Mouse (Mus musculus) E14TG2a.4 (cell line): ENCODE results near the gene Foxo1.

Experiments used
- H3K27me3 ChIP-seq: 2 replicates; pipeline ENCODE4 v1.6.1; 2014; ENCODE audit warnings: low read length, control low read depth; ENCODE audit not compliant: insufficient read depth
- H3K36me3 ChIP-seq: 2 replicates; pipeline ENCODE4 v1.6.1; 2014; ENCODE audit warnings: low read length, control low read depth; ENCODE audit not compliant: insufficient read depth
- H3K4me1 ChIP-seq: replicated peaks from 2 replicates; pipeline ENCODE4 v1.6.1; 2014; ENCODE audit warnings: low read depth, low read length, control low read depth
- H3K4me3 ChIP-seq: replicated peaks from 2 replicates; pipeline ENCODE4 v1.5.1; 2014; ENCODE audit warnings: mild to moderate bottlenecking, low read length
- H3K9me3 ChIP-seq: 2 replicates; pipeline ENCODE4 v1.6.1; 2014; ENCODE audit warnings: low read length, control low read depth
- CTCF ChIP-seq: conservative IDR thresholded peaks from 2 replicates; pipeline ENCODE4 v1.5.1; 2014; ENCODE audit warnings: low read length
- NANOG ChIP-seq: IDR thresholded peaks from 2 replicates; pipeline ENCODE4 v1.6.1; 2014; ENCODE audit warnings: borderline replicate concordance, low read length, mixed read lengths
- POU5F1 ChIP-seq: IDR thresholded peaks from 2 replicates; pipeline ENCODE4 v1.6.1; 2014; ENCODE audit warnings: low read length, borderline replicate concordance

Gene Foxo1

DNA sequence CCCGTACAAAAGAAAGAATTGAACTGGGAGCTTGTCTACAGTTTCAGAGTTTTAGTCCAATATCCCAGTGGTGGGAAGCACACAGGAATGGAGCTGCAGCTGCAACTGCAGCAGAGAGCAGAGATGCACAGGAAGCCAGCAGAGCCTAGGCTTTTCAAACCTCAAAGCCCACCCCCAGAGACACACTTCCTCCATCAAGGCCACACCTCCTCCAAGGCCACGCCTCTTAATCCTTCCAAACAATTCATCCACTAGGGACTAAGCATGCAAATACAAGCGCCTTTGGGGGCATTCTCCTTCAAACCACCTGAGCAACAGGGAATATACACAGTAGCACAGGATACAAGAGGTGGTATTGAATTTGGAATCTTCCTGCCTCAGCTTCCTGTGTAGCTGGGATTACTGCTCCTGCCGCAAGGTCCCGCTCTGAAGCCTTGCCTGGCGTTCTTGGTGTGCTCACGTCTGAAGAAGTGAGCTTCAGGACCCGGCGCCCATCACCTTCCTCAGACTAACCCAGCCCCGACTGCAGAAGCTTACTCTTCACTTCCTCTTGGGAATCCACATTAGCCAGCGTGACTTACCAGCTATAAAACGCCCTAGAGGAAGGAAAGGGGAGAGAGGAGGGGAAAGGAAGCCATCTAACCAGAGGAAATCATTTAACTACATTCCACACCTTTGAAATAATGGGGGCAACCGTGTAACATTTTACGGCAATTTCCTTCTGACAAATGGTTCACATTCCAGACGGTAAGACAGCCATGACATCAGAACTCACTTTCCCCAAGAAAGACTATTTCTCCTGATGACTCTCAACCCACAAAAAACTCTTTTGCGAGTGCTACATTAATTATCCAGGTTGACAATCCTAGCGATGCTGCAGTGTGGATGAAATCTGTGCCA is 122.9 kb downstream of the Foxo1 start:
- peak overlapping the region; percentile 73 for H3K4me3 ChIP-seq
- no peaks in the 10 kb centered on the region for H3K27me3 ChIP-seq
- H3K4me1 ChIP-seq, result peaks cover 61% of the 10 kb centered on the region
- H3K9me3 ChIP-seq, result no peaks in the 10 kb centered on the region
- TF ChIP-seq POU5F1 (no peak), NANOG (no peak), CTCF (no peak)
- H3K36me3 ChIP-seq, result no peaks in the 10 kb centered on the region

DNA sequence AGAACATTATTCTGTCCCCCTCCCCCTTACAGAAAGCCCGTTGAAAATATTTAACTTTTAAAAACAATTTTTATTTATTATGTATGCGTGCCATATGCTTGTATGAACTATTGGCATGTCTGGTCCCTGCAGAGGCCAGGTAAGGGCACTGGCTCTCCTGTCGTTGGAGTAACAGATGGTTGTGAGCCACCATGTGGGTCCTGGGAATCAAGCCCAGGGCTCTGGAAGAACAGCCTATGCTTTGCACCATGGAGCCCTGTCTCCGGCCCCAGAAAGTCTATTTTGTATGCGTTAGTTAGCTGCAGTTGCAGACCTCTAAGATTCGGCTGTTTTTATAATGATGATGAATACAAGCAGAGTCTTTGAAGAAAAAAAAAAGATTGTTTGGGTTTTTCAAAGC is 123.8 kb downstream of the Foxo1 start:
- Histone ChIP-seq H3K36me3 (no peaks in the 10 kb centered on the region), H3K4me1 (peaks cover 62% of the 10 kb centered on the region), H3K9me3 (no peaks in the 10 kb centered on the region), H3K27me3 (no peaks in the 10 kb centered on the region), H3K4me3 (no peak overlapping the region; the same call in 1 of the 2 replicates)
- TF ChIP-seq POU5F1 (no peak), CTCF (no peak), NANOG (no peak)

DNA sequence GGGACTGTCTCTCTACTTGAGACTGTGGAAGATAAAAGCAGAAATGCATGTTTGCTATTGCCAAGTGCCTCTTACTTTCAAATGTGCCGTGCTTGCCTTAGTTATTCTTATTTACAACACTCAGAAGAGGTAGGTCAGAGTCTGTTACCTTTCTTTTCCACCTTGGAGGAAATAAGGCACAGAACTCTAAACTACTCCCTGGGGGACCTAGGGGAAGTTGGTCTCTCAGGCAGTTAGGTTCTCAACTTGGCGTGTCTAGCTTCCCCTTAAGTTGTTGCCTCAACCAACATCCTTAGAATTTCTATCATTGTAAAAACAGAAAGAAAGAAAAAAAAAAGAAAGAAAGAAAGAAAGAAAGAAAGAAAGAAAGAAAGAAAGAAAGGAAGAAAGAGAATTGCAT is 124.4 kb downstream of the Foxo1 start:
- no peak for TF ChIP-seq POU5F1
- no peaks in the 10 kb centered on the region for H3K27me3 ChIP-seq
- no peak overlapping the region for H3K4me3 ChIP-seq
- no peaks in the 10 kb centered on the region for H3K36me3 ChIP-seq
- H3K4me1 ChIP-seq, result peaks cover 62% of the 10 kb centered on the region
- no peaks in the 10 kb centered on the region for H3K9me3 ChIP-seq

GRCm38 (mm10) chr3:52393171-52393570 is 125.0 kb downstream of the Foxo1 start:
- peaks cover 66% of the 10 kb centered on the region for H3K4me1 ChIP-seq
- H3K4me3 ChIP-seq, result no peak overlapping the region
- no peak for TF ChIP-seq POU5F1
- no peak for TF ChIP-seq CTCF
- no peak for TF ChIP-seq NANOG
- H3K9me3 ChIP-seq, result no peaks in the 10 kb centered on the region
- H3K36me3 ChIP-seq, result no peaks in the 10 kb centered on the region
- H3K27me3 ChIP-seq, result no peaks in the 10 kb centered on the region

DNA sequence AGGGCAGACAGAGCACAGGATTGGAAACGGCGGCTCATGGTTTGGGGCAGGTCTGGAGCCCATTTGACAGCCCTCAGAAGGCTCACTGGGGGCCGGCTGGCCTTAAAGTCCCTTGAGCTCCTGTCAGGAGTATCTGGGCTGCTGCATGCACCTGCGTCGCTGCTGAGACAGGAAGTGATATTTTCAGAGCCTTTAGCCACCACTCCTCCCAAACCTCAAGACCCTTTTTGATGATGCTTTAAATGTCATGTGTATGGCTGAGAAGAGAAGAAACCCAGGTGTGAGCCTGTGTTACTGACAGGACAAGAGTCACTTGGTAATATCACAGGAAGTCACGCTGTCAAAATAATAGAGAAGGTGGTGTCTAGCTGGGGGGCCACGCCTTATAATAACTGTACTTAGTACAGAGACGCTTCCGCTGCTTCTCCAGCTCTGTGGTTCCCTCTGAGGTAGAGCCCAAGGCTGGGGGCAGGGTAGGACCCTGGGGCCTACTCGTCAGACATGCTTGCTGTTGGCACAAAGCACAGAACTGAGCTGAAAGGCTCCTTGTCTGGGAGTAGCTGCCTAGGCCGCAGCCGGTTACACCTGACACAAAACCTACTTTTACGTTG is 128.1 kb downstream of the Foxo1 start:
- Histone ChIP-seq H3K4me3 (no peak overlapping the region), H3K27me3 (no peaks in the 10 kb centered on the region), H3K36me3 (no peaks in the 10 kb centered on the region), H3K4me1 (peaks cover 78% of the 10 kb centered on the region), H3K9me3 (no peaks in the 10 kb centered on the region)
- no peak for TF ChIP-seq POU5F1
- TF ChIP-seq CTCF, result no peak
- TF ChIP-seq NANOG, result no peak

- Histone ChIP-seq H3K9me3 (no peaks in the 10 kb centered on the region), H3K4me3 (no peak overlapping the region; the same call in 1 of the 2 replicates), H3K27me3 (no peaks in the 10 kb centered on the region), H3K4me1 (peaks cover 78% of the 10 kb centered on the region), H3K36me3 (no peaks in the 10 kb centered on the region)
- TF ChIP-seq POU5F1 (no peak), CTCF (no peak)
Observed at GRCm38 (mm10) chr3:52396951-52397615, 128.9 kb downstream of the Foxo1 start.

- peaks cover 83% of the 10 kb centered on the region for H3K4me1 ChIP-seq
- 0 out of 2 replicates have a peak overlapping the region, but pooled peaks have one; percentile 17 for H3K4me3 ChIP-seq
- no peaks in the 10 kb centered on the region for H3K27me3 ChIP-seq
- H3K36me3 ChIP-seq, result no peaks in the 10 kb centered on the region
- no peak for TF ChIP-seq CTCF
- TF ChIP-seq POU5F1, result no peak
- TF ChIP-seq NANOG, result no peak
- no peaks in the 10 kb centered on the region for H3K9me3 ChIP-seq
Observed at GRCm38 (mm10) chr3:52397961-52398360, 129.8 kb downstream of the Foxo1 start.

DNA sequence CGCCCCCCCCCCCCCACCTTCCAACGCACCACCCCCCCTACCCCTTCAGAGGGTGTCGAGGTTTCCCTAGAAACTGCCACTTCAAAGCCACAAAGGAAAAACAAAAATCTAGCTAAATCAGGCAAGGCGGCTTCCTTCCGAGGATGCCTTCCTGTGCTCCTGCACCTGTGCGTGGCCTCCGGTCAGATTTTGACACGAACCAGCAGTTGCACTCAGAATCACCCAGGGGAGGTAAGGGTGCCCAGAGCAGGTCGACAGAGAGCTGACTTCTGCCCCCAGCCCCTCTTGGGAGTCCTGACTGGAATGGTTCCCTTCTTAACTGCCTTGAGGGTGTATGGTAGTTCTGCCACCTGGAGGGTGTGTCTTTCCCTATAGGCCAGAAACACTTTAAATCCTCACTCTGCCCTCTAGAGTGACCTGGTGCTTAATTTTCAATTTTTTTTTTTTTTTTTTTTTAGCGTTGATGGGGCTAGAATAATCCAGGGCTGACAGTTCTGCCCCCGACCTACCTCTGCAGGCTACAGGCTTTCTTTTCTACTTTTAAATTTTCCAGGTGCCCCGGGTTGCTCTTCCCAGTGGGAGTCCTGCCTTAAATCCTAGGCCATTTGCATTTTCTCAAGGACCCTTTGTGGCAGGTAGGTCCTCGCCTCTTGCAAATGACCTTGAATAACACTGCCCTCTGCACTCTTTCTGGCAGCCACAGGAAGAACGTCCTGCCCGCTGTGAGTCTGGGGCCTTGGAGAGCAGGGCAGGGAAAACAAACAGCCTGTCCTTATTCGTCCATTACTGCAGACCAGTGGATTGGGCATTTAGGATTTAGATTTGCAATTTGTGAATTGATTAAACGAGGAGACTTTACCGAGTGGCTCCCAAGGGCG is 132.4 kb downstream of the Foxo1 start:
- Histone ChIP-seq H3K36me3 (no peaks in the 10 kb centered on the region), H3K4me1 (peaks cover 94% of the 10 kb centered on the region), H3K27me3 (no peaks in the 10 kb centered on the region), H3K9me3 (no peaks in the 10 kb centered on the region), H3K4me3 (peak overlapping the region; percentile 71)
- TF ChIP-seq POU5F1 (no peak; the same call in 1 of the 2 replicates), NANOG (no peak; the same call in 1 of the 2 replicates), CTCF (no peak)
